ENCODE assay signal across 16 mouse cellular contexts in the genomic region with DNA sequence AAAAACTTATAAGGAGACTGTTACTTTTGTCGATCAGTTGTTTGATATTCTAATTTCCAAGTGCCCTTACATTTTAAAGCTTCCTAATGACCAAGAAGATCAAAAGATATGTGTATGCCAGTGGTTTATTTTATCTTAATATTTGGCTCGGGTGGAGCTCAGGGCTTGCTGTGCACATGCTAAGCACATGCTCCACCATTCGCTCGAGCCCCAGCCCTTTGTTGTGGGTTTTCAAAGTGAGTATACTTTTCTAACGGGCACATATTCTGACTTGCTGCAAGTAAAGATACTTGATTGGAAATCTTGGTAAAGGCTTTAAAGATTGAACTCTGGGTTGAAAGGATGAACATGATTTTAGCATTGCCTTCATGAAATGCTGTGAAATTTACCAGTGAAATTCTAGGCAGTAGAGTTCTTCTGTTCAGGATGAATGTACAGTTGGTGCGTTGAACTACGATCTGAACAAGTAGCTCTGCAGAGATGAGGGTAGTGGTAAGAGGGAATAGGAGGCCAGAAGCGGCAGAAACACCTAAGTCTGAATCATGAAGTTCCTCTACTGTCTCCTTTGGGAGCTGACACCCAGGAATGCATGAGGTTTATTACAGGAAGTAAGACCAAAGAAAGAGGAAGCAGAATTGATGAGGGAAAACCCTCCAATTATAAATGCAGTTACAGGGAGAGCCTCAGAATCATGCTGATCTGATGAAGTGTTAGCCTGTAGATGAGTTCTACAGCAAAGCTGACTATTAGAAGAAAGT.
DNase-seq lines count a peak whose midpoint lies in the region; ATAC-seq and TF ChIP-seq lines count a peak whose summit lies in the region.
"Had no signal": no experiment of that assay in that cellular context is flagged by ENCODE, and none has a peak within 500 bp of the region (broad histone marks: within the 10 kb centered on the region; RNA-seq: fewer than 3 reads in every experiment).

No protein-coding gene starts in this region.

- no peaks in the 10 kb centered on the region; the same call in 1 of the 2 replicates for H3K79me2 ChIP-seq in MEL (ENCODE audit: control insufficient read depth, insufficient read depth, low read length, poor library complexity)

- TF ChIP-seq EP300 in MEL (IDR thresholded peaks at IDR 0.05; ENCODE audit: low read depth in 1 of 2, low read length in 2 of 2): no peak

- H3K9me3 ChIP-seq in MEL (replicated peaks; ENCODE audit: insufficient read depth, low read length): no peaks in the 10 kb centered on the region
- H3K9me3 ChIP-seq: kidney, embryonic 15.5 days; liver, embryonic 13.5 days; midbrain, embryonic 12.5 days; stomach, embryonic 15.5 days had no signal

- no peak overlapping the region for H3K9ac ChIP-seq in MEL (ENCODE audit: control insufficient read depth, low read depth, low read length, poor library complexity, severe bottlenecking)
- H3K9ac ChIP-seq: kidney, embryonic 15.5 days; liver, embryonic 13.5 days; midbrain, embryonic 12.5 days; stomach, embryonic 15.5 days had no signal

- H3K4me1 ChIP-seq in MEL (ENCODE audit: control insufficient read depth in 1 of 2, insufficient read depth in 2 of 2, low read length in 2 of 2): peaks cover 8 to 11% of the 10 kb centered on the region in 2 experiments
- H3K4me1 ChIP-seq: stomach, embryonic 15.5 days had no signal

- TF ChIP-seq CTCF in layer of hippocampus, adult 2 months (conservative IDR thresholded peaks at IDR 0.05): no peak
- no peak for TF ChIP-seq CTCF in MEL (IDR thresholded peaks at IDR 0.05 in 2 of 3, conservative IDR thresholded peaks at IDR 0.05 in 1 of 3; ENCODE audit: control insufficient read depth in 1 of 3, insufficient read depth in 1 of 3, low read depth in 2 of 3, low read length in 3 of 3, poor library complexity in 1 of 3, severe bottlenecking in 1 of 3)

- peak; percentile 48 for ATAC-seq in megakaryocyte, adult 5-6 weeks (ENCODE audit: poor library complexity, severe bottlenecking)
- ATAC-seq in frontal cortex, adult (ENCODE audit: low TSS enrichment): no peak

- TF ChIP-seq POLR2A in MEL (IDR thresholded peaks at IDR 0.05; ENCODE audit: control insufficient read depth in 1 of 2, insufficient read depth in 1 of 2, low read depth in 1 of 2, low read length in 2 of 2, poor library complexity in 1 of 2): no peak

- no peaks in the 10 kb centered on the region for H3K27me3 ChIP-seq in MEL (ENCODE audit: control insufficient read depth in 1 of 2, insufficient read depth in 2 of 2, low read length in 2 of 2)
- H3K27me3 ChIP-seq: kidney, embryonic 15.5 days; liver, embryonic 13.5 days; midbrain, embryonic 12.5 days; stomach, embryonic 15.5 days had no signal

- H3K27ac ChIP-seq in layer of hippocampus, adult 2 months: peak overlapping the region; percentile 8; the same call in 1 of the 2 replicates
- no peak overlapping the region for H3K27ac ChIP-seq in MEL (ENCODE audit: control insufficient read depth, low read depth, low read length)
- H3K27ac ChIP-seq: kidney, embryonic 15.5 days; liver, embryonic 13.5 days; midbrain, embryonic 12.5 days; stomach, embryonic 15.5 days had no signal

- TF ChIP-seq RAD21 in MEL (IDR thresholded peaks at IDR 0.05; ENCODE audit: low read depth, low read length): no peak

- H3K4me3 ChIP-seq in layer of hippocampus, adult 2 months: no peak overlapping the region
- no peak overlapping the region for H3K4me3 ChIP-seq in MEL (ENCODE audit: control insufficient read depth in 1 of 2, insufficient read depth in 1 of 2, low read depth in 2 of 2, low read length in 2 of 2)
- H3K4me3 ChIP-seq: erythroblast, embryonic 14.5 days; kidney, embryonic 15.5 days; liver, embryonic 13.5 days; midbrain, embryonic 12.5 days; stomach, embryonic 15.5 days had no signal

- H3K36me3 ChIP-seq in MEL (ENCODE audit: control insufficient read depth in 1 of 2, insufficient read depth in 2 of 2, low read length in 2 of 2): peaks cover 0 to 16% of the 10 kb centered on the region in 2 experiments; a peak in 2 of 4 replicates
- H3K36me3 ChIP-seq: kidney, embryonic 15.5 days; liver, embryonic 13.5 days; midbrain, embryonic 12.5 days; stomach, embryonic 15.5 days had no signal

- no peak for DNase-seq in layer of hippocampus, adult 2 months (ENCODE audit: low spot score in 2 of 2)
- DNase-seq in layer of hippocampus, postnatal 25 days (ENCODE audit: extremely low spot score in 1 of 2, low spot score in 1 of 2): no peak
- peak; percentile 66 for DNase-seq in MEL (ENCODE audit: low read depth, low spot score)
- DNase-seq in thymus, postnatal 4 days: peak; percentile 46
- DNase-seq in cerebellum, adult 18-20 months: no peak
- DNase-seq: cerebellum, adult 9-10 months; gastrocnemius, postnatal 14 days; heart, postnatal 10 days; liver, embryonic 13.5 days; lung, postnatal 10 days had no signal

TF ChIP-seq in MEL, 35 proteins besides CTCF, POLR2A, EP300 and RAD21:
- TF ChIP-seq MXI1 (IDR thresholded peaks at IDR 0.05; ENCODE audit: low read depth, low read length): 0 out of 2 replicates have a peak, but pooled peaks have one; percentile 28
- no peak for TF ChIP-seq POLR2AphosphoS2 (IDR thresholded peaks at IDR 0.05; ENCODE audit: low read length)
- peak; percentile 52 for TF ChIP-seq MAX (IDR thresholded peaks at IDR 0.05; ENCODE audit: low read length)

Comparison
In these comparisons a context has a peak if more than half of its experiments do, and no peak if none do; other contexts are left out.
1. DNase-seq: peak in MEL (single experiment) and thymus, postnatal 4 days (single experiment); none in layer of hippocampus, adult 2 months (0 of 2), layer of hippocampus, postnatal 25 days (0 of 2) and cerebellum, adult 18-20 months (0 of 2).